Mouse (Mus musculus): Measurements from ENCODE around the gene Phpt1. TPM values are rescaled to one million over a fixed set of nuclear protein-coding genes. Genes with fewer than 3 reads are reported as not detected.

Gene Phpt1
- 184 and 209 TPM in 2 replicates for polyA plus RNA-seq (2014; fragmentation: Nextera tagmentation; extraction: Ambion mirVana)

- H3K9ac ChIP-seq (replicated peaks; ENCODE audit: low read depth, low read length): peak within 1 kb of the TSS; percentile 58
- peaks cover 33% of the 10 kb centered on the region for H3K27me3 ChIP-seq (ENCODE audit: control insufficient read depth, insufficient read depth, low read length)
- H3K4me1 ChIP-seq (ENCODE audit: control insufficient read depth, insufficient read depth, low read length): peaks cover 28% of the 10 kb centered on the region
- H3K4me3 ChIP-seq (ENCODE audit: low read depth, low read length): peak within 1 kb of the TSS; percentile 45
- peak within 1 kb of the TSS; percentile 82 for H3K27ac ChIP-seq (ENCODE audit: low read depth, low read length)
- H3K36me3 ChIP-seq (ENCODE audit: control insufficient read depth, insufficient read depth, low read length): peaks cover 3% of the 10 kb centered on the region; the same call in 1 of the 2 replicates
- ATAC-seq (ENCODE audit: low read depth): peak; percentile 98
- under 1% methylated on average over 42 of the region's 45 CpGs for WGBS
- H3K4me2 ChIP-seq (ENCODE audit: low read depth, low read length): peak within 1 kb of the TSS; percentile 74
- no peaks in the 10 kb centered on the region for H3K9me3 ChIP-seq (ENCODE audit: control insufficient read depth, low read length)
Observed at GRCm38 (mm10) chr2:25574579-25575431, at the start of gene Phpt1, which contains the start of gene Mamdc4. Phpt1 (minus strand) TSS chr2:25575224. Mamdc4 (minus strand) TSS chr2:25574845.

GRCm38 (mm10) chr2:25621229-25622200 is 46.5 kb upstream of the Phpt1 start, which contains the start of gene Tmem141:
Tmem141 (minus strand) TSS chr2:25622005.
- Histone ChIP-seq H3K27ac (ENCODE audit: low read depth, low read length) (peak within 1 kb of the TSS; percentile 52; the same call in 1 of the 2 replicates), H3K4me1 (ENCODE audit: control insufficient read depth, insufficient read depth, low read length) (0 out of 2 replicates have a peak, but pooled peaks cover 3% of the 10 kb centered on the region), H3K9ac (replicated peaks; ENCODE audit: low read depth, low read length) (peak within 1 kb of the TSS; percentile 77), H3K27me3 (ENCODE audit: control insufficient read depth, insufficient read depth, low read length) (peaks cover 4% of the 10 kb centered on the region; the same call in 1 of the 2 replicates), H3K9me3 (ENCODE audit: control insufficient read depth, low read length) (no peaks in the 10 kb centered on the region), H3K4me2 (ENCODE audit: low read depth, low read length) (peak within 1 kb of the TSS; percentile 76), H3K4me3 (ENCODE audit: low read depth, low read length) (peak within 1 kb of the TSS; percentile 49), H3K36me3 (ENCODE audit: control insufficient read depth, insufficient read depth, low read length) (no peaks in the 10 kb centered on the region)
- WGBS: 8% methylated on average over 34 of the region's 34 CpGs
- ATAC-seq (ENCODE audit: low read depth): peak; percentile 95

GRCm38 (mm10) chr2:25620852-25621228 is 45.8 kb upstream of the Phpt1 start:
- H3K4me1 ChIP-seq (ENCODE audit: control insufficient read depth, insufficient read depth, low read length): 0 out of 2 replicates have a peak, but pooled peaks cover 3% of the 10 kb centered on the region
- 91% methylated on average over 4 of the region's 4 CpGs for WGBS
- no peak overlapping the region for H3K9ac ChIP-seq (replicated peaks; ENCODE audit: low read depth, low read length)
- peaks cover 6% of the 10 kb centered on the region; the same call in 1 of the 2 replicates for H3K27me3 ChIP-seq (ENCODE audit: control insufficient read depth, insufficient read depth, low read length)
- no peak overlapping the region for H3K4me3 ChIP-seq (ENCODE audit: low read depth, low read length)
- ATAC-seq (ENCODE audit: low read depth): no peak
- H3K4me2 ChIP-seq (ENCODE audit: low read depth, low read length): peak overlapping the region; percentile 76; the same call in 1 of the 2 replicates
- no peak overlapping the region for H3K27ac ChIP-seq (ENCODE audit: low read depth, low read length)
- H3K36me3 ChIP-seq (ENCODE audit: control insufficient read depth, insufficient read depth, low read length): no peaks in the 10 kb centered on the region
- H3K9me3 ChIP-seq (ENCODE audit: control insufficient read depth, low read length): no peaks in the 10 kb centered on the region

- Histone ChIP-seq H3K27me3 (ENCODE audit: control insufficient read depth, insufficient read depth, low read length) (peaks cover 10% of the 10 kb centered on the region; the same call in 1 of the 2 replicates), H3K9ac (replicated peaks; ENCODE audit: low read depth, low read length) (no peak overlapping the region)
Observed at GRCm38 (mm10) chr2:25620386-25620785, 45.4 kb upstream of the Phpt1 start.

GRCm38 (mm10) chr2:25617578-25617977 is 42.6 kb upstream of the Phpt1 start, which contains the start of gene Ccdc183:
Ccdc183 (minus strand) TSS chr2:25617678.
- no peak within 1 kb of the TSS for H3K4me3 ChIP-seq (ENCODE audit: low read depth, low read length)
- 87% methylated on average over 3 of the region's 3 CpGs for WGBS
- no peak within 1 kb of the TSS for H3K4me2 ChIP-seq (ENCODE audit: low read depth, low read length)
- ATAC-seq (ENCODE audit: low read depth): no peak
- no peak within 1 kb of the TSS for H3K9ac ChIP-seq (replicated peaks; ENCODE audit: low read depth, low read length)
- no peak within 1 kb of the TSS for H3K27ac ChIP-seq (ENCODE audit: low read depth, low read length)
- H3K9me3 ChIP-seq (ENCODE audit: control insufficient read depth, low read length): no peaks in the 10 kb centered on the region
- H3K36me3 ChIP-seq (ENCODE audit: control insufficient read depth, insufficient read depth, low read length): no peaks in the 10 kb centered on the region
- 0 out of 2 replicates have a peak, but pooled peaks cover 3% of the 10 kb centered on the region for H3K4me1 ChIP-seq (ENCODE audit: control insufficient read depth, insufficient read depth, low read length)
- peaks cover 13% of the 10 kb centered on the region; the same call in 1 of the 2 replicates for H3K27me3 ChIP-seq (ENCODE audit: control insufficient read depth, insufficient read depth, low read length)

More at GRCm38 (mm10) chr2:25620386-25620785, 45.4 kb upstream of the Phpt1 start:
- H3K4me1 ChIP-seq (ENCODE audit: control insufficient read depth, insufficient read depth, low read length): 0 out of 2 replicates have a peak, but pooled peaks cover 3% of the 10 kb centered on the region
- H3K27ac ChIP-seq (ENCODE audit: low read depth, low read length): no peak overlapping the region
- no peak overlapping the region for H3K4me2 ChIP-seq (ENCODE audit: low read depth, low read length)
- no peak for ATAC-seq (ENCODE audit: low read depth)
- H3K36me3 ChIP-seq (ENCODE audit: control insufficient read depth, insufficient read depth, low read length): no peaks in the 10 kb centered on the region
- no peak overlapping the region for H3K4me3 ChIP-seq (ENCODE audit: low read depth, low read length)
- 88% methylated on average over 6 of the region's 6 CpGs for WGBS
- H3K9me3 ChIP-seq (ENCODE audit: control insufficient read depth, low read length): no peaks in the 10 kb centered on the region

- no peak overlapping the region for H3K9ac ChIP-seq (replicated peaks; ENCODE audit: low read depth, low read length)
- H3K27me3 ChIP-seq (ENCODE audit: control insufficient read depth, insufficient read depth, low read length): peaks cover 13% of the 10 kb centered on the region; the same call in 1 of the 2 replicates
- no peaks in the 10 kb centered on the region for H3K36me3 ChIP-seq (ENCODE audit: control insufficient read depth, insufficient read depth, low read length)
- WGBS: 19% methylated on average over 22 of the region's 22 CpGs
- H3K9me3 ChIP-seq (ENCODE audit: control insufficient read depth, low read length): no peaks in the 10 kb centered on the region
- H3K4me3 ChIP-seq (ENCODE audit: low read depth, low read length): no peak overlapping the region
- H3K4me2 ChIP-seq (ENCODE audit: low read depth, low read length): no peak overlapping the region
- 0 out of 2 replicates have a peak, but pooled peaks cover 3% of the 10 kb centered on the region for H3K4me1 ChIP-seq (ENCODE audit: control insufficient read depth, insufficient read depth, low read length)
- no peak overlapping the region for H3K27ac ChIP-seq (ENCODE audit: low read depth, low read length)
- no peak for ATAC-seq (ENCODE audit: low read depth)
Observed at GRCm38 (mm10) chr2:25616398-25616797, 41.4 kb upstream of the Phpt1 start.

GRCm38 (mm10) chr2:25608671-25609070 is 33.6 kb upstream of the Phpt1 start:
- no peak; the same call in 1 of the 2 replicates for ATAC-seq (ENCODE audit: low read depth)
- Histone ChIP-seq H3K27ac (ENCODE audit: low read depth, low read length) (peak overlapping the region; percentile 25; the same call in 1 of the 2 replicates), H3K4me1 (ENCODE audit: control insufficient read depth, insufficient read depth, low read length) (peaks cover 12% of the 10 kb centered on the region), H3K27me3 (ENCODE audit: control insufficient read depth, insufficient read depth, low read length) (no peaks in the 10 kb centered on the region), H3K9ac (replicated peaks; ENCODE audit: low read depth, low read length) (0 out of 2 replicates have a peak overlapping the region, but pooled peaks have one; percentile 94), H3K9me3 (ENCODE audit: control insufficient read depth, low read length) (no peaks in the 10 kb centered on the region), H3K36me3 (ENCODE audit: control insufficient read depth, insufficient read depth, low read length) (no peaks in the 10 kb centered on the region), H3K4me2 (ENCODE audit: low read depth, low read length) (peak overlapping the region; percentile 60), H3K4me3 (ENCODE audit: low read depth, low read length) (peak overlapping the region; percentile 100; the same call in 1 of the 2 replicates)
- 67% methylated on average over 10 of the region's 10 CpGs for WGBS
